8 mouse cellular contexts compared by ENCODE assay signal in the genomic region with DNA sequence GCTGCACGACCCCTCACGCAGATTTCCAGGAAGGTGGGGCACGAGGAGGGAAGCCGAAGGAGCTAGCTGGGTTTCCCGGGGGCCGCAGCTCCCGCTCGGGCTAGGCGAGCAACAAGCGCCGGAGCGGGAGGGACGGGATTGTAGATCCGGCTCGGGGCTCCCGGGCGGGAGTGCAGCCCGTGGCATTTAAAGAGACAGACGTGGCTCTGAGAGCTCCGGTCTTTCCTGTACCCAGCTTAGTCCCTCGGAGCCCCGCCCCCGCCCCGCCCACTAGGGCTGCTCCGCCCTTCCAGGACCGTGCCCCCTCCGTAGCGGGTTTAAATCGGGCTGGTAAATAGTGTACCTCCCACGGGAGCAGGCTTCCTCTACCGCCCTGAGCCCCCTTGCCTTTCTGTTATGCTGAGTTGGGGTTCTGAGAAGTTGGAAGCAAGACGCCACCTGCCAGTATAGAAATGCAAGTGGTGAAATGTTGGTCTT. TPM values are rescaled to one million over a fixed set of nuclear protein-coding genes. Genes with fewer than 3 reads are reported as not detected.
DNase-seq lines count a peak whose midpoint lies in the region; ATAC-seq and TF ChIP-seq lines count a peak whose summit lies in the region.

No protein-coding gene starts in this region.

- H3K4me2 ChIP-seq in forebrain, postnatal 0 days (ENCODE audit: low read depth): peak overlapping the region; percentile 94
- peak overlapping the region; percentile 99 for H3K4me2 ChIP-seq in lung, embryonic 14.5 days

- 2% methylated on average over 32 of the region's 32 CpGs for WGBS in forebrain, postnatal 0 days
- 0% methylated on average over 32 of the region's 32 CpGs for WGBS in lung, embryonic 14.5 days

- no peak for TF ChIP-seq CTCF in E14TG2a.4 (conservative IDR thresholded peaks at IDR 0.05; ENCODE audit: low read length)
- TF ChIP-seq CTCF in forebrain, postnatal 0 days (IDR thresholded peaks at IDR 0.05; ENCODE audit: low read depth): peak; percentile 63
- TF ChIP-seq CTCF in lung, embryonic 14.5 days (IDR thresholded peaks at IDR 0.05; ENCODE audit: low read depth): peak; percentile 42

- DNase-seq in cerebellum, adult 18-20 months: peak; percentile 55 to 61
- DNase-seq in forebrain, postnatal 0 days: peak; percentile 90
- DNase-seq in heart, postnatal 4 days: peak; percentile 91
- peak; percentile 80 to 85 for DNase-seq in layer of hippocampus, adult 8-10 months (ENCODE audit: low spot score in 2 of 2)
- peak; percentile 91 for DNase-seq in lung, embryonic 14.5 days
- peak; percentile 83 for DNase-seq in testis, postnatal 14 days (ENCODE audit: low spot score)

- peaks cover 25% of the 10 kb centered on the region for H3K9me3 ChIP-seq in E14TG2a.4 (ENCODE audit: low read length)
- no peaks in the 10 kb centered on the region for H3K9me3 ChIP-seq in forebrain, postnatal 0 days (ENCODE audit: low read length)
- no peaks in the 10 kb centered on the region for H3K9me3 ChIP-seq in lung, embryonic 14.5 days (ENCODE audit: low read depth, low read length)

- H3K27ac ChIP-seq in forebrain, postnatal 0 days (ENCODE audit: low read depth, low read length): peak overlapping the region; percentile 83
- peak overlapping the region; percentile 96 for H3K27ac ChIP-seq in lung, embryonic 14.5 days (ENCODE audit: low read depth)

- peaks cover 23% of the 10 kb centered on the region for H3K4me1 ChIP-seq in E14TG2a.4 (replicated peaks; ENCODE audit: low read depth, low read length)
- peaks cover 5% of the 10 kb centered on the region; the same call in 1 of the 2 replicates for H3K4me1 ChIP-seq in forebrain, postnatal 0 days (ENCODE audit: insufficient read depth)
- no peaks in the 10 kb centered on the region for H3K4me1 ChIP-seq in lung, embryonic 14.5 days (ENCODE audit: insufficient read depth)

- peaks cover 63% of the 10 kb centered on the region for H3K27me3 ChIP-seq in E14TG2a.4 (ENCODE audit: insufficient read depth, low read length)
- H3K27me3 ChIP-seq in forebrain, postnatal 0 days (ENCODE audit: insufficient read depth, low read length): no peaks in the 10 kb centered on the region
- H3K27me3 ChIP-seq in lung, embryonic 14.5 days (ENCODE audit: insufficient read depth, low read length): no peaks in the 10 kb centered on the region

- peak overlapping the region; percentile 87 for H3K4me3 ChIP-seq in E14TG2a.4 (replicated peaks; ENCODE audit: low read length)
- H3K4me3 ChIP-seq in forebrain, postnatal 0 days (ENCODE audit: low read depth, low read length): peak overlapping the region; percentile 63
- peak overlapping the region; percentile 72 for H3K4me3 ChIP-seq in lung, embryonic 14.5 days (ENCODE audit: low read depth, low read length)

- peak overlapping the region; percentile 63 for H3K9ac ChIP-seq in forebrain, postnatal 0 days
- peak overlapping the region; percentile 66 for H3K9ac ChIP-seq in lung, embryonic 14.5 days

- H3K36me3 ChIP-seq in E14TG2a.4 (ENCODE audit: insufficient read depth, low read length): no peaks in the 10 kb centered on the region
- no peaks in the 10 kb centered on the region for H3K36me3 ChIP-seq in forebrain, postnatal 0 days (ENCODE audit: insufficient read depth)
- peaks cover 7% of the 10 kb centered on the region; the same call in 1 of the 2 replicates for H3K36me3 ChIP-seq in lung, embryonic 14.5 days (ENCODE audit: insufficient read depth)

- ATAC-seq in forebrain, postnatal 0 days: peak; percentile 91
- ATAC-seq in lung, embryonic 14.5 days (ENCODE audit: insufficient read depth): peak; percentile 93
- peak; percentile 61 for ATAC-seq in neutrophil, adult 5-6 weeks (ENCODE audit: extremely low read depth, insufficient number of reproducible peaks, low FRiP score, poor library complexity, severe bottlenecking)

RNA-seq across cellular contexts. Expression of gene Fam84b, which starts 28.8 kb away (rescaled TPM):
- total RNA-seq in forebrain, postnatal 0 days (2014; rRNA removed): 15.8 and 20.2 TPM in 2 replicates
- 6.4 TPM in 2 replicates for polyA plus RNA-seq in forebrain, postnatal 0 days (2015; fragmentation: Nextera tagmentation; extraction: Ambion mirVana)
- total RNA-seq in heart, postnatal 4 days (2021): 1 to 10 TPM; 5.1 to 5.7 TPM
- total RNA-seq in layer of hippocampus, adult 8-10 months (2022): 10 to 100 TPM; 10.2 to 14.3 (median 11.9) TPM
- polyA plus RNA-seq in lung, embryonic 14.5 days (2014; fragmentation: Nextera tagmentation; extraction: Ambion mirVana): 31.9 and 32.1 TPM in 2 replicates
- total RNA-seq in neutrophil, adult 5-6 weeks (2017): 9.0 and 9.1 TPM in 2 replicates

Comparison
In these comparisons a context has a peak if more than half of its experiments do, and no peak if none do; other contexts are left out.
1. Peak in every context shown above with its lines: DNase-seq, ATAC-seq, H3K4me3 ChIP-seq and H3K27ac ChIP-seq.